Mouse (Mus musculus): ENCODE measurements around the gene Shank2. TPM values are rescaled to one million over a fixed set of nuclear protein-coding genes. Genes with fewer than 3 reads are reported as not detected.

The Shank2 gene
- polyA plus RNA-seq, 1 experiment from 2014 or later, result 0.69 TPM

DNA sequence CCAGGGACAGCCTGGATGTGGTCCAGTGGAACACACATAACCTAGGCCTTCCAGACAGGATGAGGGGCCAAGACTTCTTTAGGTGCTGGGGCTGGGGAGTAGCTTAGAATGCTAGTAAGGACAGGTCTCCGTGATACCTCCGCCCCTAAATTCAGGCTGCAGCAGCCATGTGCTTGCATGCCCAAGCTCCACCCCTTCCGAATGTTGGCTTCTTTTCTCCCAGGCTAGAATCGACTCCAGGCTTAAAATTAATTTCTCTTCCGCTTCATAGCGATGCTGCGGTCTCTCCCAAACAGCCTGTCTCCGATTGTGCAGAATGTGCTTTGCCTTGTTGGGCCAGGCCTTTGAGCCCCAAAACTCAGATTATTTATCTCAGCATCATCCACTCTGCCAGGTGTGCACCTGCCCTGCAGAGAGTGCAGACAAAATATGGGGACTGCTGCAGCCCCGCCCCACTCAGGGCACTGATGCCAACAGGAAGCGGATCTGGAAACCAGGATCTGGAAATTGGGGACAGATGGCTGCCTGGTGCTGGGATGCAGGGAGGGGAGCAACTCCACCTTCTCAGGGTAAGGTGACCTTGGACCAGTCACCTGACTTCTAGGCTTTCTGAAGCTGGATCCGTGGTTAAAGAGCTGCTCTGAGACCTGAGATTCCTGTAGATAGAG lies 312.8 kb downstream of the Shank2 start:
- no peaks in the 10 kb centered on the region for H3K9me3 ChIP-seq (ENCODE audit: control insufficient read depth, low read length)
- no peak overlapping the region for H3K4me3 ChIP-seq (ENCODE audit: low read depth, low read length)
- H3K36me3 ChIP-seq (ENCODE audit: control insufficient read depth, insufficient read depth, low read length), result no peaks in the 10 kb centered on the region
- H3K27ac ChIP-seq (replicated peaks), result no peak overlapping the region
- 75% methylated on average over 11 of the region's 11 CpGs for WGBS
- H3K4me2 ChIP-seq (replicated peaks; ENCODE audit: low read depth), result no peak overlapping the region
- ATAC-seq (ENCODE audit: low FRiP score, low TSS enrichment) (no peak), DNase-seq (ENCODE audit: low spot score) (no peak)
- no peaks in the 10 kb centered on the region for H3K27me3 ChIP-seq (ENCODE audit: control insufficient read depth, insufficient read depth, low read length)
- no peak overlapping the region for H3K9ac ChIP-seq (ENCODE audit: low read length)
- H3K4me1 ChIP-seq (replicated peaks; ENCODE audit: control insufficient read depth, insufficient read depth), result no peaks in the 10 kb centered on the region
- TF ChIP-seq EP300 (optimal IDR thresholded peaks at IDR 0.05), result no peak
- no peak for TF ChIP-seq CTCF (IDR thresholded peaks at IDR 0.05; ENCODE audit: low read depth)

GRCm38 (mm10) chr7:144316224-144316623 lies 314.5 kb downstream of the Shank2 start:
- DNase-seq (ENCODE audit: low spot score) (no peak), ATAC-seq (ENCODE audit: low FRiP score, low TSS enrichment) (no peak)
- 82% methylated on average over 6 of the region's 6 CpGs for WGBS
- Histone ChIP-seq H3K9me3 (ENCODE audit: control insufficient read depth, low read length) (no peaks in the 10 kb centered on the region), H3K27ac (replicated peaks) (no peak overlapping the region), H3K4me2 (replicated peaks; ENCODE audit: low read depth) (no peak overlapping the region), H3K4me3 (ENCODE audit: low read depth, low read length) (no peak overlapping the region), H3K9ac (ENCODE audit: low read length) (no peak overlapping the region), H3K27me3 (ENCODE audit: control insufficient read depth, insufficient read depth, low read length) (no peaks in the 10 kb centered on the region), H3K4me1 (replicated peaks; ENCODE audit: control insufficient read depth, insufficient read depth) (no peaks in the 10 kb centered on the region), H3K36me3 (ENCODE audit: control insufficient read depth, insufficient read depth, low read length) (no peaks in the 10 kb centered on the region)
- TF ChIP-seq EP300 (optimal IDR thresholded peaks at IDR 0.05) (no peak), CTCF (IDR thresholded peaks at IDR 0.05; ENCODE audit: low read depth) (no peak)

GRCm38 (mm10) chr7:144316797-144317196 lies 315.1 kb downstream of the Shank2 start:
- TF ChIP-seq CTCF (IDR thresholded peaks at IDR 0.05; ENCODE audit: low read depth), result no peak
- no peak for TF ChIP-seq EP300 (optimal IDR thresholded peaks at IDR 0.05)
- Histone ChIP-seq H3K9ac (ENCODE audit: low read length) (no peak overlapping the region), H3K4me3 (ENCODE audit: low read depth, low read length) (no peak overlapping the region), H3K36me3 (ENCODE audit: control insufficient read depth, insufficient read depth, low read length) (no peaks in the 10 kb centered on the region), H3K27me3 (ENCODE audit: control insufficient read depth, insufficient read depth, low read length) (no peaks in the 10 kb centered on the region), H3K9me3 (ENCODE audit: control insufficient read depth, low read length) (no peaks in the 10 kb centered on the region), H3K4me1 (replicated peaks; ENCODE audit: control insufficient read depth, insufficient read depth) (no peaks in the 10 kb centered on the region), H3K27ac (replicated peaks) (no peak overlapping the region), H3K4me2 (replicated peaks; ENCODE audit: low read depth) (no peak overlapping the region)
- ATAC-seq (ENCODE audit: low FRiP score, low TSS enrichment), result no peak
- WGBS, result 41% methylated on average over 10 of the region's 10 CpGs
- no peak for DNase-seq (ENCODE audit: low spot score)

GRCm38 (mm10) chr7:144324077-144324476 lies 322.3 kb downstream of the Shank2 start:
- TF ChIP-seq CTCF (IDR thresholded peaks at IDR 0.05; ENCODE audit: low read depth) (no peak), EP300 (optimal IDR thresholded peaks at IDR 0.05) (no peak)
- Histone ChIP-seq H3K27ac (replicated peaks) (no peak overlapping the region), H3K4me3 (ENCODE audit: low read depth, low read length) (no peak overlapping the region), H3K4me1 (replicated peaks; ENCODE audit: control insufficient read depth, insufficient read depth) (no peaks in the 10 kb centered on the region), H3K9ac (ENCODE audit: low read length) (no peak overlapping the region), H3K9me3 (ENCODE audit: control insufficient read depth, low read length) (no peaks in the 10 kb centered on the region), H3K4me2 (replicated peaks; ENCODE audit: low read depth) (no peak overlapping the region), H3K27me3 (ENCODE audit: control insufficient read depth, insufficient read depth, low read length) (no peaks in the 10 kb centered on the region), H3K36me3 (ENCODE audit: control insufficient read depth, insufficient read depth, low read length) (no peaks in the 10 kb centered on the region)
- DNase-seq (ENCODE audit: low spot score) (no peak), ATAC-seq (ENCODE audit: low FRiP score, low TSS enrichment) (no peak)
- 96% methylated on average over 2 of the region's 2 CpGs for WGBS

DNA sequence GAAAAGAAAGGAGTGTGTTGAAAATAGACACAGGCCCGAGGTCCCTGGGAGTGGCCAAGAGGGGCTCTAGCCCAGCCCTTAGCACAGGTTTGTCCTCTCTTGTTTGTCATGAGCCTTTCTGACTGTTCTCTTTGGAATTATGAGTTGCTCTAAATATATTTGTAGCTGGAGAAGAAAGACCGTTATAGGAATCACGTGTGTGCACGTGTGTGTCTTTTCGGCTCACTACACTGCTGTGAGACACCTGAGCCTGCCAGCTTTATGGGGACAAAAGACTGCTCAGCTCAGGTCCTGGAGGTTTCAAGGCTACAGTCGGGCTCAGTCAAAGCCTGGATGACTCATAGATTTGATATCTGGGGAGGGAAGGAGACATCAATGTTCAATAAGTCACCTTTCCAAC lies 323.1 kb downstream of the Shank2 start:
- Histone ChIP-seq H3K9me3 (ENCODE audit: control insufficient read depth, low read length) (no peaks in the 10 kb centered on the region), H3K9ac (ENCODE audit: low read length) (no peak overlapping the region), H3K4me1 (replicated peaks; ENCODE audit: control insufficient read depth, insufficient read depth) (no peaks in the 10 kb centered on the region), H3K4me2 (replicated peaks; ENCODE audit: low read depth) (no peak overlapping the region), H3K36me3 (ENCODE audit: control insufficient read depth, insufficient read depth, low read length) (no peaks in the 10 kb centered on the region), H3K4me3 (ENCODE audit: low read depth, low read length) (no peak overlapping the region), H3K27ac (replicated peaks) (no peak overlapping the region), H3K27me3 (ENCODE audit: control insufficient read depth, insufficient read depth, low read length) (no peaks in the 10 kb centered on the region)
- ATAC-seq (ENCODE audit: low FRiP score, low TSS enrichment), result no peak
- DNase-seq (ENCODE audit: low spot score), result no peak
- WGBS, result 77% methylated on average over 6 of the region's 6 CpGs
- no peak for TF ChIP-seq CTCF (IDR thresholded peaks at IDR 0.05; ENCODE audit: low read depth)
- no peak for TF ChIP-seq EP300 (optimal IDR thresholded peaks at IDR 0.05)

DNA sequence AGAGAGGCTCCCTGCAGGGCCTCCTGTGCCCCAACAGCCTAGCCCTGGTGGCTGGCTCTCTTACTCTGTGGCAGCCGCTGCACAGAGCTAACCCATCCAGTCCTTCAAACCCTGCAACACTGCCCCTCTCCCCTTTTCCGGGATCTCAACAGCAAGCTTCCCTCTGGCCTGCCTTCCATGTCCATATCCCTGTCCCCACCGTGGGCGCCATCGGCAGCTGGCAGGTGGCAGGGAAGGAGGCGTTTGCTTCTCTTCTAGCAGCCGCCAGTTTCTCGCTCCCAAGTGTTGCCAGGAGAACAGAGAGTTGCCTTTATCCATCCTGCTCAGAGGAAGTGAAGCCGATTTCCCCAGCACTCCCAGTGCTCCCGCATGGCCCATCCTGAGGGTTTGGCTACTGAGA lies 323.9 kb downstream of the Shank2 start:
- H3K27ac ChIP-seq (replicated peaks), result no peak overlapping the region
- H3K27me3 ChIP-seq (ENCODE audit: control insufficient read depth, insufficient read depth, low read length), result no peaks in the 10 kb centered on the region
- WGBS, result 93% methylated on average over 10 of the region's 10 CpGs
- no peak overlapping the region for H3K9ac ChIP-seq (ENCODE audit: low read length)
- H3K9me3 ChIP-seq (ENCODE audit: control insufficient read depth, low read length), result no peaks in the 10 kb centered on the region
- TF ChIP-seq CTCF (IDR thresholded peaks at IDR 0.05; ENCODE audit: low read depth) (no peak), EP300 (optimal IDR thresholded peaks at IDR 0.05) (no peak)
- no peak for DNase-seq (ENCODE audit: low spot score)
- no peaks in the 10 kb centered on the region for H3K36me3 ChIP-seq (ENCODE audit: control insufficient read depth, insufficient read depth, low read length)
- no peak overlapping the region for H3K4me3 ChIP-seq (ENCODE audit: low read depth, low read length)
- no peaks in the 10 kb centered on the region for H3K4me1 ChIP-seq (replicated peaks; ENCODE audit: control insufficient read depth, insufficient read depth)
- no peak overlapping the region for H3K4me2 ChIP-seq (replicated peaks; ENCODE audit: low read depth)
- ATAC-seq (ENCODE audit: low FRiP score, low TSS enrichment), result no peak
